Comparison of ENCODE assay signal across 9 mouse cellular contexts in the genomic region with DNA sequence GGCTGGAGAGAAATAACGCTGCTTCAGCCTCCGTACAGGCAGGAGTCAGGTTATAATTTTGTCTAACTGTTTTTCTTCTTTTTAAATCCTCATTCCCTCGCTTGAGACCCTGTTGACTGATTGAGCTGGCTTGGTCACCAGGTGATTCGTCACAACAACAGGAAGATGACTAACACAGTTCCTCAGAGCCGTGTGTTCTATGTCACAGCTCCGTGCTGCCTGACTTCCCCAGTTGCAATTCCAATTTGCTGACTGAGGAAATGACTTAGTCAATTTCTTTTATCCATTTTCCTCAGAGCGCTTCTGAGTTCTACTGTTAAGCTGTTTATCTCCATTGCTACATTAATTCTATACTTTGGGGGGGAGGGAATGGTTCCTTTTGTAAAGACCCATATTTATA.
"Had no signal": no experiment of that assay in that cellular context is flagged by ENCODE, and none has a peak within 500 bp of the region (broad histone marks: within the 10 kb centered on the region; RNA-seq: fewer than 3 reads in every experiment).

No protein-coding gene starts in this region.

- H3K9me3 ChIP-seq: kidney, embryonic 15.5 days; limb, embryonic 10.5 days; liver, embryonic 12.5 days; lung, embryonic 15.5 days; midbrain, embryonic 12.5 days had no signal

- DNase-seq: kidney, adult 18-20 months; kidney, postnatal 14 days; right cerebral cortex, postnatal 14 days; thymus, postnatal 4 days had no signal

- H3K36me3 ChIP-seq: kidney, embryonic 15.5 days; limb, embryonic 10.5 days; liver, embryonic 12.5 days; lung, embryonic 15.5 days; midbrain, embryonic 12.5 days had no signal

- H3K27ac ChIP-seq: kidney, embryonic 15.5 days; limb, embryonic 10.5 days; liver, embryonic 12.5 days; lung, embryonic 15.5 days; midbrain, embryonic 12.5 days had no signal

- H3K4me2 ChIP-seq: kidney, embryonic 15.5 days; liver, embryonic 12.5 days; lung, embryonic 15.5 days; midbrain, embryonic 12.5 days had no signal

- ATAC-seq: liver, embryonic 12.5 days had no signal

- H3K27me3 ChIP-seq: kidney, embryonic 15.5 days; lung, embryonic 15.5 days had no signal

- H3K9ac ChIP-seq: kidney, embryonic 15.5 days; liver, embryonic 12.5 days; lung, embryonic 15.5 days; midbrain, embryonic 12.5 days had no signal

- H3K4me1 ChIP-seq: midbrain, embryonic 12.5 days had no signal

- H3K4me3 ChIP-seq: kidney, embryonic 15.5 days; limb, embryonic 10.5 days; liver, embryonic 12.5 days; lung, embryonic 15.5 days; midbrain, embryonic 12.5 days had no signal
